Mouse (Mus musculus): Measurements from ENCODE around the gene Nck2. TPM values are rescaled to one million over a fixed set of nuclear protein-coding genes. Genes with fewer than 3 reads are reported as not detected.

The Nck2 gene
- total RNA-seq, 1 experiment = 20.3 TPM

GRCm38 (mm10) chr1:43460468-43460867 lies 16.1 kb downstream of the Nck2 start:
- DNase-seq (ENCODE audit: low read depth, low spot score) = no peak
- in situ Hi-C loops (cut with MboI; ENCODE audit: low sequenced_read_pairs in 2 of 2, unreplicated experiment in 2 of 2) = no loop called here
- Histone ChIP-seq H3K4me1 (ENCODE audit: control insufficient read depth in 2 of 2, insufficient read depth in 2 of 2, low read length in 2 of 2, poor library complexity in 1 of 2) (no peaks in the 10 kb centered on the region), H3K27ac (ENCODE audit: insufficient read depth, low read depth, low read length, poor library complexity, severe bottlenecking) (no peak overlapping the region), H3K9ac (ENCODE audit: insufficient read depth, low read depth, low read length, poor library complexity, severe bottlenecking) (no peak overlapping the region), H3K9me3 (ENCODE audit: control insufficient read depth, insufficient read depth, low read depth, low read length) (no peaks in the 10 kb centered on the region), H3K4me3 (ENCODE audit: insufficient read depth in 1 of 2, low read depth in 1 of 2, low read length in 2 of 2, poor library complexity in 1 of 2, severe bottlenecking in 1 of 2) (no peak overlapping the region), H3K36me3 (ENCODE audit: control insufficient read depth, insufficient read depth, low read length, poor library complexity, severe bottlenecking) (no peaks in the 10 kb centered on the region)
- no peak for TF ChIP-seq HCFC1 (IDR thresholded peaks at IDR 0.05; ENCODE audit: borderline replicate concordance, insufficient read depth, low read length)
- no peak for TF ChIP-seq CHD2 (IDR thresholded peaks at IDR 0.05; ENCODE audit: low read depth, low read length)
- no peak for TF ChIP-seq ZNF384 (IDR thresholded peaks at IDR 0.05; ENCODE audit: low read depth, low read length)
- no peak for TF ChIP-seq MAFK (IDR thresholded peaks at IDR 0.05; ENCODE audit: insufficient read depth, low read depth, low read length)
- no peak for TF ChIP-seq ZC3H11A (IDR thresholded peaks at IDR 0.05; ENCODE audit: borderline replicate concordance, low read depth, low read length)

DNA sequence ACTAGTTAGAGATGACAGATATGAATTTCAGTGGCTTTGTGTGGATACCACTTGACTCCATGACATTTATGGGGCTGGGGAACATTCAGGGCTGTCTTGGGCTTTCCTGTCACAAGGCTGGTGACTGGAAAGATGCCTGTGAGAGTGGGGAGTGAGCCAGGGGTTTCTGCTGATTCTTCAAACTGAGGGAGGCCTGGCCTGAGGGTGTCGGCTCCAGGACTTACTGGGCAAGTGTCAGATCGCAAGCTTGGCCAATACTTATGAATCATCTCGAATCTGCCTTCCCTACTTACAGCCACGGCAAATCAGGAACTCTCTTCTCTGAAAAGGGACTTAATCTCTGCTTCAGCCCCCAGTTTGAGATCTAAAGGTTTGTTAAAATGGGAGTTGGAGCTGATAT lies 18.3 kb downstream of the Nck2 start:
- no peaks in the 10 kb centered on the region for H3K9me3 ChIP-seq (ENCODE audit: control insufficient read depth, insufficient read depth, low read depth, low read length)
- no peak for DNase-seq (ENCODE audit: low read depth, low spot score)
- no peak overlapping the region for H3K4me3 ChIP-seq (ENCODE audit: insufficient read depth in 1 of 2, low read depth in 1 of 2, low read length in 2 of 2, poor library complexity in 1 of 2, severe bottlenecking in 1 of 2)
- H3K36me3 ChIP-seq (ENCODE audit: control insufficient read depth, insufficient read depth, low read length, poor library complexity, severe bottlenecking) = no peaks in the 10 kb centered on the region
- no peak for TF ChIP-seq HCFC1 (IDR thresholded peaks at IDR 0.05; ENCODE audit: borderline replicate concordance, insufficient read depth, low read length)
- no peak for TF ChIP-seq ZNF384 (IDR thresholded peaks at IDR 0.05; ENCODE audit: low read depth, low read length)
- H3K9ac ChIP-seq (ENCODE audit: insufficient read depth, low read depth, low read length, poor library complexity, severe bottlenecking) = no peak overlapping the region
- H3K27ac ChIP-seq (ENCODE audit: insufficient read depth, low read depth, low read length, poor library complexity, severe bottlenecking) = no peak overlapping the region
- in situ Hi-C loops (cut with MboI; ENCODE audit: low sequenced_read_pairs in 2 of 2, unreplicated experiment in 2 of 2) = no loop called here
- no peaks in the 10 kb centered on the region; a peak in 1 of 4 replicates for H3K4me1 ChIP-seq (ENCODE audit: control insufficient read depth in 2 of 2, insufficient read depth in 2 of 2, low read length in 2 of 2, poor library complexity in 1 of 2)

- in situ Hi-C loops (cut with MboI; ENCODE audit: low sequenced_read_pairs in 2 of 2, unreplicated experiment in 2 of 2) = no loop called here
- TF ChIP-seq CHD2 (IDR thresholded peaks at IDR 0.05; ENCODE audit: low read depth, low read length) (no peak), HCFC1 (IDR thresholded peaks at IDR 0.05; ENCODE audit: borderline replicate concordance, insufficient read depth, low read length) (no peak), ZNF384 (IDR thresholded peaks at IDR 0.05; ENCODE audit: low read depth, low read length) (no peak), MAFK (IDR thresholded peaks at IDR 0.05; ENCODE audit: insufficient read depth, low read depth, low read length) (no peak), ZC3H11A (IDR thresholded peaks at IDR 0.05; ENCODE audit: borderline replicate concordance, low read depth, low read length) (no peak)
- Histone ChIP-seq H3K4me1 (ENCODE audit: control insufficient read depth in 2 of 2, insufficient read depth in 2 of 2, low read length in 2 of 2, poor library complexity in 1 of 2) (no peaks in the 10 kb centered on the region; a peak in 2 of 4 replicates), H3K27ac (ENCODE audit: insufficient read depth, low read depth, low read length, poor library complexity, severe bottlenecking) (no peak overlapping the region), H3K4me3 (ENCODE audit: insufficient read depth in 1 of 2, low read depth in 1 of 2, low read length in 2 of 2, poor library complexity in 1 of 2, severe bottlenecking in 1 of 2) (no peak overlapping the region), H3K9ac (ENCODE audit: insufficient read depth, low read depth, low read length, poor library complexity, severe bottlenecking) (no peak overlapping the region), H3K36me3 (ENCODE audit: control insufficient read depth, insufficient read depth, low read length, poor library complexity, severe bottlenecking) (no peaks in the 10 kb centered on the region), H3K9me3 (ENCODE audit: control insufficient read depth, insufficient read depth, low read depth, low read length) (no peaks in the 10 kb centered on the region)
- DNase-seq (ENCODE audit: low read depth, low spot score) = no peak
These were observed 19.7 kb downstream of the Nck2 start for GRCm38 (mm10) chr1:43463941-43464682.

DNA sequence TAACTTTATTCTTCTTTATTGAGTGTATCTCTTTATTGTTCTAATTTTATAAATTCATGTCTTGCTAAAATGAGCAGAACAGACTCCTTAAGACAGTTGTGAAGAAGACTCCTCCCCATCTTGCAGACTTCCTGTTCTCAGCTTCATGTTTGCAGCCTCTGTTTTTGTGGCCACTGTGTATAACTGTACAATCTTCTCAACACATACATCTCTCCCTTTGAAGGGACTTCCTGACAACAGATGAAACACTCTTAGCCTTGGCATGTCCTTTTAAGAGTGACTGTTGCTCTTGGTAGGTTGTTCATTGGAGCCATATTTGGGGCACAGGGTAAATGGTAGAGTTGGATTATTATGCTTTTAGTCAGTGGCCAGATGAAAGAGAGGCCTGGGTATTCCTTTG lies 20.6 kb downstream of the Nck2 start:
- in situ Hi-C loops (cut with MboI; ENCODE audit: low sequenced_read_pairs in 2 of 2, unreplicated experiment in 2 of 2) = no loop called here
- H3K4me3 ChIP-seq (ENCODE audit: insufficient read depth in 1 of 2, low read depth in 1 of 2, low read length in 2 of 2, poor library complexity in 1 of 2, severe bottlenecking in 1 of 2) = no peak overlapping the region
- TF ChIP-seq HCFC1 (IDR thresholded peaks at IDR 0.05; ENCODE audit: borderline replicate concordance, insufficient read depth, low read length) (no peak), MAFK (IDR thresholded peaks at IDR 0.05; ENCODE audit: insufficient read depth, low read depth, low read length) (no peak), ZNF384 (IDR thresholded peaks at IDR 0.05; ENCODE audit: low read depth, low read length) (no peak), CHD2 (IDR thresholded peaks at IDR 0.05; ENCODE audit: low read depth, low read length) (no peak), ZC3H11A (IDR thresholded peaks at IDR 0.05; ENCODE audit: borderline replicate concordance, low read depth, low read length) (no peak)
- no peaks in the 10 kb centered on the region for H3K36me3 ChIP-seq (ENCODE audit: control insufficient read depth, insufficient read depth, low read length, poor library complexity, severe bottlenecking)
- H3K9ac ChIP-seq (ENCODE audit: insufficient read depth, low read depth, low read length, poor library complexity, severe bottlenecking) = no peak overlapping the region
- no peak for DNase-seq (ENCODE audit: low read depth, low spot score)
- no peaks in the 10 kb centered on the region; a peak in 2 of 4 replicates for H3K4me1 ChIP-seq (ENCODE audit: control insufficient read depth in 2 of 2, insufficient read depth in 2 of 2, low read length in 2 of 2, poor library complexity in 1 of 2)
- no peaks in the 10 kb centered on the region for H3K9me3 ChIP-seq (ENCODE audit: control insufficient read depth, insufficient read depth, low read depth, low read length)
- no peak overlapping the region for H3K27ac ChIP-seq (ENCODE audit: insufficient read depth, low read depth, low read length, poor library complexity, severe bottlenecking)
